Mouse (Mus musculus) embryo, embryonic 11 days (tissue): ENCODE data around the gene Fgr.

ENCODE experiments used
- DNase-seq: peaks from one replicate; pipeline ENCODE4 v3.0.0-alpha.2; 2015

The Fgr gene

DNA sequence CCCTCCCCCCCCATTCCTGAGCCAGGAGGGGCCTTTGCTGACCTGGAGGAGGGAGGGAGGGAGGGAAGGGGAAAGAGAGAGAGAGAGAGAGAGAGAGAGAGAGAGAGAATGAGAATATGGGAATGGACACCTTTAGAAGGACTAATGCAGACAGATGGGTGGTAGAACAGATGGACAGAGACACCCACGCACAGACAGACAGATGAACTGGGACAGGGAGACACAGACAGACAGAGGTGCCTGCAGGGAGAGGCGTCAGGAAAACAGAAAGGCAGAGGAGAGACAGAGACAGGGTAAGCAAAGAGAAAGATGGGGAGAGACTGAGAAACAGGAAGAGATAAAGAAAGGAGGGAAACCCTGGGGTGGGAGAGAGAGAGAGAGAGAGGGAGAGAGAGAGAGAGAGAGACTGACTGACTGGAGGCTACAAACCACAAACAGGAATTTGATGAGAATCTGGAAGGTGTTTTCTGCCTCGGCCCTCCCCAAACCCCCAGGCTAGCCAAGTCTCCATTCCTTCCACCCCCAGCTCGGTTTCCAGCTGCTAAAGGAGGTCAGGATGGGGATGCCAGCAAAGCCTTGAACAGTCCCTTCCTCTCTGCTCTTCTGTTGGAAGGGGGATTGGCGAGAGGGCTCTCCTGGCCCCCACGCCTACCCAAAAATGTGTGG lies 43.8 kb downstream of the Fgr start:
- no peak for DNase-seq

DNA sequence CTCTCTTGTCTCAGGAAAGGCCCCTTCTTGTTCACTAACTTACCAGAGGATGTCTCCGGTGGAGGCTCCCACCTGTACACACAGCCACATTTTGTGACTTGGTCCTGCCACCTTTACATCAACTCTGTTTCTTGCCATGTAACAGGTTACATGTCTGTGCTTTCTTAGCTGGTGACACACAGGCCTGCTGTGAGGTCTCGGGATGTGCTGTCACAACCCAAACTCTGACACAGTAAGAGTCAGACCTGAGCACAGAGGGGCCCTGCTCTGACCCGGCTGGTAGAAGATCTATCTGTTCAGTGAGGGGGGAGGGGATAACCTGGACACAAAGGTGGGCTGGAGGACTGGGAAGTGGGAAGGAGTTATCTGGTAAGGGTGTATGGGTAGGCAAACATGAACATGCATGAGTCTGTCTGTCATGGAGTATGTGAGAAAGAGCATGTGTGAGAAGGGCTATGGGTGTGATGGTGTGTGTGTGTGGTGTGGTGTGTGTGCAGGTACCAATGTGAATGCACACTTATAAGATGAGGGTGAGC lies 44.4 kb downstream of the Fgr start:
- no peak for DNase-seq

DNA sequence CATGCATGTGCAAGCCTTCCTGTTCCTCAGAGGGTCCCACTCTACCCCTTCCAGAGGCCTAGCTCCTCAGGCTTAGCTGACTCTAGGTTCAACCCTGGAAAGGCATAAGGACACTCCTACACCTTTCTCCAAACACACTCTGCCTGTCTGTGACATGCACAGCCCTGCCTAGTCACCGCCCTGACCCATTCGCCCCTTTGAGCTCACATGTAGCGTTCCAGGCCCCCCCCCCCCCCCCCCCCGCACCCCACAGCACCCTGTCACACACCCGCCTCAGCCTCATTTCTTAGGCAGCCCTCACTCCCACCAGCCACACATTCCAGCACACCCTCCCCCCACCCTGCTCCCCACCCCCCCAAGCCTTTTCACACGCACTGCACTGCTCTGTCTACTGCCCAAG lies 46.8 kb downstream of the Fgr start:
- DNase-seq: no peak

DNA sequence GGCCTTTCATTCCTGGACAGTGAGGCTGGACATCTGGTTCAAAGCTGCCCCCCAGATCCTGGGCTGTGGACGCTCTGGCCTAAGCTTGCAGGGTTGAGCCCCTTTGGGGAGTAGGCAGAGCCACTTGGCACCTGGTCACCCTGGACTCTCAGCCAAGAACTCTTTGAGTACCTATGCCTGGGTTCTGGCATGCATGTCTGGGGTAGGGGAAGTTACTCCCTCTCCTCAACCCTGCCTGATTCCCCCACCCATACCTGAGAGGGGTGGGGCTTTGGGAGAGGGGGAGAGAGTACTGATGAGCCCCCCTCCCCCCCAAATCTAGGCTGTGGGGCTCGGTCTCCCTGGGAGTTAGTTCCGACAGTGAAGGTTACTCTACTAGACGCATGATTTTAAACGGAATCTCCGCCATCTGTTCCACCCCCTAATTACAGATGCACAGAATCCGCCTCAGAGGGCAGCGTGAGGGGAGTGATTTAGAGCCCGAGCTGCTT lies 47.3 kb downstream of the Fgr start:
- peak; percentile 75 for DNase-seq

DNA sequence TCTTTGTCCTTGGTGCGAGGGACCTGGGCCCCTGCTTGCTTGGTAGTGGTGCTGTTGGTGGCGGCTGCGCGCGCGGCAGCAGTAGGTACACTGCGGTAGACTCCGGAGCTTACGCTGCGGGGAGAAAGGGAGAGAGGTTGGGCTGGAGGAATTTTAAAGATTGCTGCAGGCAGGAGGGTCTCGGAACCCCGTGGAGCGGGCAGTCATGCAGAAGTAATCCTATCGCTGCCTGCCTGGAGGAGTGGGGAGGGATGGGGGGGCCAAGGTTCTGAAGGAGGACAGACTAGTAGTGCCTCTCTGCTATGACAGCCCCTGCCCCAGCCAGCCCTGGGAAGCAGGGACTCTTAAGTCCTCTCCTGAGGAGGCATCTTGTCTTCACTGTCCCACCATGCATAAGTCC lies 48.3 kb downstream of the Fgr start:
- peak; percentile 59 for DNase-seq

DNA sequence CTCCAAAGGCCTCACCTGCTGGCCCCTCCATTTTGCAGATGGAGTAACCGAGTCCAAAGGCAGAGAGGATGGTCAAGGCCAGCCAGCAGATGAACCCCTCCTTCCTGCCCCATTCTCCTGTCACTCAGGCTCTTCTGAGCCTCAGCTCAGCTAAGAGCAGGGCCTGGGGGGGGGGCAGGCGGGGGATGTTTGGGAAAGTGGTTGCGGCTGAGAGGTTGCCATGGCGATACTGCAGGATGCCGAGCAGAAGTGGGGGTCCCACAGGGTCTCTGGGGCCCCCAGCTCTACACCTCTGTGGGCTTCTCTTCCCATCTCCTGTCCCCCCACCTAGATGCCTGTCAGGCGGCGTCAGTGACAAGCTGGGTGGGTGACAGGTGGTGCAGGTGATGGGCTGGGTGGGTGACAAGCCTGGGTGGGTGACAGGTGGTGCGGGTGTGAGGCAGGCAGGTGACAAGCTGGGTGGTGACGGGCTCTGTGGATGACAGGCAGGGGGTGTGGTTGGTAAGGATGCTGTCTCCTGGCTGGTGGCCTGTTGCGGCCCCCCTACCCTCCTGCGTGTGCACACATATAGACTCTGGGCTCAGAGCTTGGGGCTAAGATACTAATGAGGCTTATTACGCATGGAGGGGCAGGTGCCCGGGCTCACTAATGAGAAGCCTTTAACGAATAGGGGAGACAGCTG lies 49.2 kb downstream of the Fgr start:
- DNase-seq: peak; percentile 54

DNA sequence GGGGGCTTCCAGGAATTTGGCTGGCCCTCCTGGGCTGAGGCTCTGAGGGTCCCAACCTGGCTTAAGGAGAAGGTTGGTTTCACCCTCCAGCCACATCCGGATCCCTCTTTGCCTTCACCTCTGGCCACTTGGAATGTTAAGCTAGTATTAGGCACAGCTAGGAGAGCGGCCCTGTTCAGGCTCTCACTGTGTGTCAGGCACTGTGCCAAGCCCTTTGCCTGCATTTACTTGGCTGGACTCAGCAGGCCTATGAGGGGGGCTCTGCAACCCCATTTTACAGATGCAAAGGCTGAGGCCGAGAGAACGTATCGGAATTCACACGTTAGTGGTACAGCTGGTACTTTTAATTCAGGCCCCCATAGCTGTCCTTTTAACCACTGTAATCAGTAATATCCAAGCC lies 49.7 kb downstream of the Fgr start:
- DNase-seq: no peak

DNA sequence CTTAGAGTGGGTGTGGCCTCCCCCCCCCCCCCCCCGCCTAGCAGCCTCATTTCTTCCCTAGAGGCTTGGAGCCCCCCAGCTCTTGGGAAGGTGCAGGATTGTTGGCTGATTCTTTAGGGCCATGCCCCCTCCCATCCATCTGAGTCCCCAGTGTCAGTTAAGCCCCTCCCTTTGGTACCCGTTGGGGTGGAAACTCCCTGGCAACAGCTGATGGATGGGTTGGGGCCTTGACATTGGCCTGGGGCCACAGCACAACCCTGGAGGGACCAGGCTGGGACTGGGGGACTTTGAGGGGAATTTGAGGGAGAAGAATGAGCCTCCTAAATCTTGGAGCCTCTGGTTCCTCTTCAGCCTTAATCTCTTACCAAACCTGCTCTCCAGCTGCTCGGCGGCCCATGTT lies 50.5 kb downstream of the Fgr start:
- no peak for DNase-seq

DNA sequence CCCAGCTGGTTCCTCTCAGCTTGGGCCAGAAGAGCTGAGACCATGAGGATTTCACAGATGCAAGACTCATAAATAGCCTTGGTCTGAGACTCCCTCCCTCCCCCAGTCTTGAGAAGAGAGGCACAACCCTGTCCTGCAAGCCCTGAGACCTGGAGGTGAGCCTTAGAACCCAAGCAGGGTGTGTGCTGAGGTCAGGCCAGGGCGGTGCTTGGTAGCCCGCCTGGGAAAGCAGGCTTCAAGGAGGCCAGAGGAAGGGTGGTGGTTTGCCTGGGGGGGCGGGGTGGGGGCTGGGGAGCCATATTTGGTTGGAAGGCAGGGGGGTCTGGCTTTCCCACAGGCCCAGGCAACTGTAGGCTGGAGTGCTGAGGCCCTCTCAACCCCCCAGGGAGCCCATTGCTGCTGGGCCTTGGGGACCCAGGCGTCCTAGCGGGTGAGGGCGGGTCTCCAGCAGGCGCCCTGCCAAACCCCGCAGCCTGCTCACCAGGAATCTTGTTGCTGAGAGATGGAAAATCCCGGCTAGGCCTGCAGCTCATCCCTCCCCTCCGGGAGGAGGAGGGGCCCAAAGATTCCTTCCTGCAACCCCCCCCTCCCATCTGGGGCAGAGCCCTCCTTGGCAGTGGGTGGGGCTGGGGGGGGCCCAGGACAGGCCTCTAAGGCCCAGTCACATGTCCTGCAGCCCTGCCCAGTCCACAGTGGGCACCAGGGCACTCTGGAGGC lies 51.2 kb downstream of the Fgr start:
- no peak for DNase-seq

DNA sequence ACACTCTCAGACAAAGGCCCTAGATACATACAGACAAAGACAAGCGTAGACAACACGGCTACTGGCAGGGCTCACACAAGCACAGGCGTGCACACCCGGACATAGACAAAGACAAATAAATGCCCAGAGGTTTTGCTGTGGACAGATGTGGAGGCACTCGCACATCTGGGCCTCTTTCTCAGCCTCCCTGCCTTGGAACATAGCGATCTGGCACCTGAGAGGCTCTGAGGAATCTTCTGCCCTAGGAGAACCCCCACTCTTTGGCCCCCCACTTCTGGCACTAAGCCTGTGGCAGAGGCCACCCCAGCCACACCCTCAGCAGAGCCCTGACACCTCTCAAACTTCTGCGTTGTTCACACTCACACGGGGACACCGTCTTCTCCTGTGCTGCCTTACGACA lies 52.4 kb downstream of the Fgr start:
- DNase-seq: no peak

DNA sequence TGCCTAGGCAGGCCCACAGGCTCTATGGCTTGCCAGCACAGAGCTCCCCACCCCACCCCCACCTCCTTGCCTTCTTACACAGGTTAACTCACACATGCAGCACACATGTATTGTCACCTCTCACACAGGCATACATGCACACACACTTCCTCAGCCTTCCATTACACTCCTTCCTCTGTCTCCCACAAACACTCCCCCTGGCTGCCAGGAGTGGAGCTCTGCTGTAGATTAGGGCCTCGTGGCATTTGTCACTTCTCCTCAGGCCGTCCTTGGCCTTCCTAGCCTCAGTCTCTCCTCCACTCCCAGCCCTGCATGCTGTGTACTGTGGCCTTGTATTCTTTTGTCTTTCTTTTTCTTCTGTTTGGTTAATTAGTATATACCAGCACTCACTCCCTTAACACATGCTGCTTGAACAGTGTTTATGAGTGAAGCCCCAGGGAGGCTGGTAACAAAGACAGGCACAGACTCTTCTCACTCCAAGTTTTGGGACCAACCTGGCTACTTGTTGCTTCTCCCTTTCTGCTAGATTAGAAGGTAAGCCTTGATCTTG lies 53.0 kb downstream of the Fgr start:
- DNase-seq: no peak

DNA sequence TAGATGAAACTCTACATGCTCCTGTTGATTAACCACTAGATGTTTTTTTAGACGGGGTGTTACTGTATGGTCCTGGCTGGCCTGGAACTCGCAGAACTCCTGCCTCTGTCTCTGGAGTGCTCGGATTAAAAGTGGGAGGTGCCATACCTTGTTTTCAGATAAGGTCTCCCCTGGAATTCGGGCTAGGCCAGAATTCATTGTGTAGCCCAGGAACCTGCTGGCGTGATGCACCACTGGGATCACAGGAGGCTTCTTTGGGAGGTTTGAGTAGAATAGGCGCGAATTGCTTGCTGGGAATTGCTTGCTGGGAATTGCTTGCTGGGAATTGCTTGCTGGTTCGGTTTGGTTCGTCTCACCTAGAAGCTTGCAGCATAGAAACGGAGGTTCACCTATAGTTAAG lies 53.8 kb downstream of the Fgr start:
- DNase-seq: no peak

DNA sequence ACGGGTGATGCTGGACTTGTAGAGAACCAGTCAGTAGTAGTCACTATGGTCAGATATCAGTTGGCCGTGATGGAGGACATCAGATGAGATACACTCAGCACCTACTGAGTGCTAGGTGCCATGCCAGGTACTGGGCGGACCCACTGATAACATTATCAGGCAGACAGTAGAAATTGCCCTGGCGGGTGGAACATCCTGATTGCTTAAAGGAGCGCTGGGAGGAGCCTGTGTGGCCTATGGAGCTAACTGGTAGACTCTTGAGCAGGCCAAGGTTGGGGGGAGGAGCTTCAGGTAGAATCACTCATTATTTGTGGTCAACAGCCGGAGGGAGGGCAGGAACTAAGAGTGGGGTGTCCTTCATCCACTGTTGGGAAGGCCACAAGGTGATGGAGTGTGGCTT lies 54.3 kb downstream of the Fgr start:
- no peak for DNase-seq

DNA sequence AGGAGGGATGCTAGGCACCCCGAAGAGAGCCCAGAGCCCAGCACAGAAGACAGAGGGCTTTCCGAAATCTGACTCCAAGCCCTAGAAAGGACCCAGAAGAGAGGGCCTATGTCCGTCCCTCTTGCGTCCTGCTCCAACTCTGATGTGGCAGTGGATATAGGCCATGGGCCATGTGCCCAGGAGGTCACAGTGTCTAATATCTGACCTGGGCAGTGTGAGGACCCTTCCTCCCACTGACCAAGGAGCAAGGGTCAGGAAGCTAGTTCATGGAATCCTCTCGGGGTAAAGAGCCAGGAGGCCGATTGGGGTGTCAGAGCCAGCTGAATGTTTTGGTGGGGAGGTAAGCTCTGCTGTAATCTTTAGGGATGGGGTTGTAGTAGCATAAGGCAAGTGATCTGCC lies 55.0 kb downstream of the Fgr start:
- no peak for DNase-seq

DNA sequence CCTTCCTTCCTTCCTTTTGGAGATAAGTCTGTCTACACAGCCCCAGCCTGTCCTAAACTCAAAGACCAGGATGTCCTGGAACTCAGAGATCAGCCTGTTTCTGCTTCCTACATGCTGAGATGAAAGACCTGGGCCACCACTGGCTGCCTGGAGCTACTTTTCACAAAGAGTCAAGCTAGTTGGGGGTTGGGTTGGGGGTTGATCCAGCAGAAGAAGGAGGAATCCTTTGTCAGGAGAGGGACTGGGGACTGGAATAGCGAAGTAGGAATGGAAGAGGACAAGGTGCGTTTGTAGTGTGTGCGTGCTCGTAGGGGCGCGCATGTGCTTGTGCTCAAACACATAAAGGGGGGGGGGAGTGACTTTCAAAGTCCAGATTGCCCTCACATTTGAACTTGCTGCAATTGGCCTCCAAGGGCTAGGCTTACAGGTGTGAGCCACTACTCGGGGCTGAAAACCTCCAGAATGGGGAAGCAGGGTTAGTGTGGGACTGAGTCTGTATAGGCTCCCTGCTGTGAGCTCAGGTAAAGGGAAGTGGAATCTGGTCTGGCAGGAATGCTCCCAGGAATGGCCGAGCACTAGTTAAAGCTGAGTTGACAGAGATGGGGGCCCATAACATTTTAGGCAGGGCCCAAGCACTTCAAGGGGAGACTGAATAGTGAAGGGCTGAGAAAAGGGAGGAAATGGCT lies 58.7 kb downstream of the Fgr start:
- no peak for DNase-seq

DNA sequence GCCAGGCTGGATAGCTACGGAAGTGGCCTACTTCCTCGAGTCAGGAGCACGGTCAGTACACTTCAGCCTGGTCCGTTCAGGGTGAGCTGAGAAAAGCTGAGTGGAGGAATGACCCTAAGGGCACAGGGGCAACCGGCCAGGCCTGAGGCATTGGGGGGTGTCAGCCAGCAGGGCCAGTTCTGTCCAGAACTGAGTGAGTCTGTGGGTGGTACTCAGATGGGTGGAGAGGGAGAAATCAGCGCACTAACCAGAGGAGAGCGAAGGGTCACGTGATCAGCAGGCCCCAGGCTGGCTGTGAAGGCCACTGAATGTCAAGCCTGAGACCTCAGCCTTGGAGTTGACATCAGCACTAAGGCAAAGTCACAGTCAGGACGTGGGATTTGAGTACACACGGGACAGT lies 60.6 kb downstream of the Fgr start:
- DNase-seq: no peak

DNA sequence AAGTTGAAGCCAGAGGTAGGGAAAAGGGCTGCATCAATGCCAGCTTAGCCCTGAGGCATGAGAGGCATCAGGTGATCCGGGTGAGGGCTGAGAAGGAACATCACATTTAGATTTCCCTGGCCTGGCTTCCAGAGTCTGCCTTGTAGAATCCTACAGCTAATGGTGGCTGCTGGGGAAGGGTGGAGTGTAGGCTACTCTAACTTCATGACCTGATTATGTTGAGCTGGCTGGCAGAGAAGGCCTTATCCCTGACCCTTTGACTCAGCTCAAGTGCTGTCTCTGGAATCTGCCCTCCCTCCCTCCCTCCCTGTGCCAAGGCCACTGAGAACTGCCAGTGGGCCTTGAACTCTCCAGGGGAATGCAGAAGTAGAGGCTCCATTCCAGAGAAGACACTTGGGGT lies 61.6 kb downstream of the Fgr start:
- DNase-seq: no peak

DNA sequence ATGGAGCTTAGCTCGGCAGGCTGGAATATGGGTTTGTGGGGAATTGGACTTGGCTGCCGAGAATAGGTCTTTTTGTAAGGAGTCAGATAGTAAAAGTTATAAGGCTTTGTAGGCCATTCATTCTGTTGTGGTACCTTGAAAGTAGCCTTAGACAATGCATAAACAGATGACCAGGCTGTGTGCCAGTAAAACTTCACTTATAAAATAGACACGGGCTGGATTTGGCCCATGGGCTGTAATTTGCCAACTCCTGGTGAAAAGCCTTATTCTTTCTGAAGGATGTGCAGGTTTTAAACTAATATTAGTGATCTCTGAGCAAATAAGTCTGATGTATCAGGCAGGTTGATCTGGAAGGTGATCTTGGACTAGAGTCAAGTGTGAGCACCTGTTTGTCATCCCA lies 62.1 kb downstream of the Fgr start:
- DNase-seq: no peak

DNA sequence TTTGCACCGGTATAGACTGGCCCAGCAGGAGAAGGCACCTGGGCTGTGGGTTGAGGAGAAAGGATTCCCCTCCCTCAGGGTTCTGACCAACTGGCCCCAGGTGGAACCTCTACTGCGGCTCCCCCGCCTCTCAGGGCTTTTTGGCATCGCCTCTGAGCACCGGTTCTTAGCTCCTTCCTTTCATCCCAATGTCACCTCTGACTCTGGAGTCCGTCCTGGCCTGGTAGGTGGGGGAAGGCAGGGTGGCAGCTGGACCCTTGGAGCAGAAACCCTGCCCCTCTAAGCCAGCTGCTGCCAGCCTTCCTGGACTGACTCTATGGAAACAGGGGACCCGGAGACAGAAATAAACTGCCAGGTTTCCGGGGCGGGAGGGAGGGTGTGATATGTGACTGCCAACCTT lies 63.4 kb downstream of the Fgr start:
- no peak for DNase-seq

DNA sequence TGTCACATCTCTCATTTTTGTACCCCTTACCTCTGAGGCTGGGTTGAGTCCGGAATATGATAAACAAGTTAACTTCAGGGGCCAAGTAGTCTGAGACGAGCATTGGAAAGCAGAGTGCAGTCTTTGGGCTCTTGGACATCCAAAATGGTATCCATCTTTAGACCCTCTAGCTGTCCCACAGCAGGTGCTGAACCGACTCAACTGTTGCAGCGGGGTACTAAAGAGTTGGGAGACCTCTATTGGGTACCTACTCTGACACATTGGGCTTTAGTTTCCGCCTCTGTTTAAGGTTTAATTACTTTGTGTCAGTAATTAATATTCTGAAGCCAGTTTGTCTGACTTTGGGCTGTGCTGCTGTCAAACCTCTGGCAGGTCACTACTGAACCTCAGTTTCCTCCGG lies 63.9 kb downstream of the Fgr start:
- no peak for DNase-seq

DNA sequence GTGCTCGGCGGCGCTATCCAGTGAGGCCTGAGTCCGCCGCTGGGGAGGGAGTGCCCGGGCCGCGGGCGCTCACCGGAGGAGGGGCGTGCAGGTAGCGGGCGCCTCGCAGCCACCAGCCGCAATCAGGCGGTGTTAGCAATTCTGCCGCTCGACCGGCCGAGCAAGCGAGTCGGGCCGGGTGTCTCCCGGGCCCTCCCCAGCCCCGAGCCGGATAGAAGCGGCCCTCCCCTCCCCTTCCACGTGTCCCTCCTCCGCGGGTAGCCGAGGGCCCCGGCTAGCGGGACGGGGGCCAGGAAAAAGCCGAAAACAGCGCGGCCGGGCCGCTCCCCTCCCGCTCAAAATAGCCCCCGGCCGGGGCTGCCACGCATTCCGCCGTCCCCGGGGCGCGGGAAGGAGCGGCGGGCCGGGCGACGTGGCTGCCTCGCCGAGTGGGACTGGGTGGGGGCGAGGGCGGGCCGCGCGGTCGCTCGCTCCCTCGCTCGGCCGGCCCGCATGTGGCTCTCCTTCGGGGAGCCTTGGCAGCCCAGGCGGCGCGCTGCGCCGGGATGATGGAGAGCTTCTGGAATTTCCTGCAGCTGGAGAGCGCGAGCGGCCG lies 64.7 kb downstream of the Fgr start:
- peak; percentile 87 for DNase-seq

DNA sequence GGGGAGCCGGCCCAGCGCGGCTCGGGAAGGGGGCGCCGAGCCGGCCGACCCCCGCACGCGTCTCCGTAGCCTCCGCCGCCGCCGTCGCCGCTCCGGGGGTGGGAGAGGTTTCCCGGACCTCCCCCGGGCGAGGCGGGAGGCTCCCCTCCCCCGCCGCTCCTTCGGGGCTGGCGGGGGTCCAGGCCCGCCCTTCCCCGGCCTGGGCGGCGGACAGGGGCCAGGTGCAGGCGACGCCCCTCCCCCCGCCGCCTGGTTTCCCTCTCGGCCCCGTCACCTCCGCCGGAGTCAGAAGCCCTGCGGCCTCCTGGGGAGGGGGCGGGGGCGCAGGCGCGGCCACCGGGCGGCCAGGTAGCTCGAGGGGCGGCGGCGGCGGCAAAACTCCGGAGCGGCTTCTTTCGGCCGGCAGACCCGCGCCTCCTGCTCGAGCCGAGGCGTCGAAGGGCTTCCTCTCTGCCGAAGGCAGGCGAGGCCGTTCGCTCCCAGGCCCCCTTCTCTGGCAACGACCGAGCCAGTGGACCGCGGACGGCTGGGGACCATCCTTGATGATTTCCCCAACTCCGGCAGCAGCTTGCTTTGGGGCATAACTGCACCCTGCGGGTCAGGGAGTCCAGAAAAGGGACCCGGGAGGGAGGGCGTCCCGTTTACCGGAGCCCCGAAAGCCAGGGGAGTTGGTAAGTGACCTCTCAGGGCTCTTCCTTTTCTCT lies 65.4 kb downstream of the Fgr start:
- peak; percentile 81 for DNase-seq
